Mouse (Mus musculus): Measurements from ENCODE around the gene Hoxa6. TPM values are rescaled to one million over a fixed set of nuclear protein-coding genes. Genes with fewer than 3 reads are reported as not detected.

Hoxa6 gene
- polyA plus RNA-seq, 1 experiment = not detected

DNA sequence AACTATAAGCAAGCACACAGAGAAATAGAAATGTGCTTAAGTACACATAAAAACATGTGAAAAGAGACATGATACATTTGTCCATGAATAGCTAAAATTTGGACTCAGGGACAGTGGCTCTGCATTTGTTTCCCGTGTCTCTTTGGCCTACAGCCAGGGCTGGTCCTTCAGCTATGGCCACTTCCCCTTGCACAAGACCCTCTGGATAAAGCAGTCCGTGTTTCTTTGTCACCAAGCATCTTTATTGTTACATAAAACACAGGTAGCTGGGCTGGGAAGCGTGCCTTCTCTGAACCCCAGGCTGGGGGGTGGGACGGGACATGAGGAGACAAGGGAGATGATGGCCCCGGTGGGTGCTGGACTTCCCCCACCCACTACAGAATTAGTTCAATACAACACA lies 5.7 kb upstream of the Hoxa6 start:
- WGBS = 58% methylated on average over 5 of the region's 5 CpGs
- Histone ChIP-seq H3K27ac (ENCODE audit: insufficient read depth, low read length) (no peak overlapping the region), H3K36me3 (ENCODE audit: control insufficient read depth, insufficient read depth, low read length) (no peaks in the 10 kb centered on the region), H3K27me3 (ENCODE audit: control insufficient read depth, insufficient read depth, low read length) (peaks cover 46% of the 10 kb centered on the region), H3K4me1 (ENCODE audit: control insufficient read depth, insufficient read depth, insufficient read length) (peaks cover 15% of the 10 kb centered on the region), H3K4me3 (ENCODE audit: extremely low read depth, insufficient read depth, insufficient read length) (no peak overlapping the region)
- DNase-seq (ENCODE audit: low read depth in 1 of 2, low spot score in 2 of 2) = no peak
- TF ChIP-seq CTCF (IDR thresholded peaks at IDR 0.05; ENCODE audit: extremely low read depth, insufficient read depth, insufficient read length, insufficient replicate concordance) (no peak), POLR2A (IDR thresholded peaks at IDR 0.05; ENCODE audit: low read depth, low read length) (no peak)

DNA sequence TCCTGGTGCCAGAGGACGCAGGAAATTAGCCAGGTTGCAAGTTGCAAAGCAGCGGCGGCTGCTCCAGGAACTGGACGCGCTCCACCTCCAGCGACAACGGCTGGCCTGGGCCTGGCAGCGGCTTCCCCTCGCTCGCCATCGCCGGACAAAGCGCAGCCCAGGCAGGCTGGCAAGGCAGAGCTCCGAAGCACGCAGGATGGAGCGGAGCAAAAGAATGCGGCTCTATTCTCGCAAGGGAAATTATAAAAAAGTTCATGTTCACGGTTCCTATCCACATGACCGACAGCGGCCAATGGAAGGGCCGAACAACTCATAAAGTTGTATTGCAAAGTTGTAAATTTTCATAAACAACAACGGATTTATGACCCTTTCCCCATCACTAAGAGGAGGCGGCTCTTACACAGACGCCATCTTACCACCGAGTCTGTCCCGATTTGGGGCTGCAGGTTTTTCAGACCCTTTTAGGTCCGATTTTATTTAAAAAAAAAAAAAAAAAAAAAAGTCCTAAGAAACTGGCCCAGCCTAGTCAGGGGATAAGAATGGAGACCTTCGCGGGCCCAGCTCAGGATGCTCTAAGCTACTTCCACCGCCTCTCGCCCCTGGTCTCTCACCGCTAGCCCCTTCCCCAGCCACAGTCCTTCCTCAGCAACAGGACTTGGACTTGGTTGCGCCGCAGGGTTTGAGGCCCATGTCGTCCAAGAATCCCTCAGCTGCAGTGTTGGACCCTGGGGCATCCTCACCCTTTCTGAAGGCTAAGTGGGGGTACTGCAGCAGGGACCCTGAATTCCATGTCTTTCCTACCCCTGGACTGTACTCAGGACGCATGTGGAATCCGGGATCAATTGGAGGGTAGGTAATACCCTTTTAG lies 4.8 kb upstream of the Hoxa6 start, which contains the start of the genes Hoxa3 and Gm28308:
Gene Hoxa3 (minus strand): TSS at position 218 of the 868 bp plus-strand sequence.
Gene Gm28308 (minus strand): TSS at position 221 of the 868 bp plus-strand sequence.
- H3K4me3 ChIP-seq (ENCODE audit: extremely low read depth, insufficient read depth, insufficient read length) = peak within 1 kb of the TSS; percentile 54
- no peak for DNase-seq (ENCODE audit: low read depth in 1 of 2, low spot score in 2 of 2)
- no peaks in the 10 kb centered on the region for H3K36me3 ChIP-seq (ENCODE audit: control insufficient read depth, insufficient read depth, low read length)
- H3K4me1 ChIP-seq (ENCODE audit: control insufficient read depth, insufficient read depth, insufficient read length) = peaks cover 15% of the 10 kb centered on the region
- TF ChIP-seq CTCF (IDR thresholded peaks at IDR 0.05; ENCODE audit: extremely low read depth, insufficient read depth, insufficient read length, insufficient replicate concordance) (no peak), POLR2A (IDR thresholded peaks at IDR 0.05; ENCODE audit: low read depth, low read length) (no peak)
- 4% methylated on average over 38 of the region's 38 CpGs for WGBS
- peaks cover 40% of the 10 kb centered on the region for H3K27me3 ChIP-seq (ENCODE audit: control insufficient read depth, insufficient read depth, low read length)
- no peak within 1 kb of the TSS for H3K27ac ChIP-seq (ENCODE audit: insufficient read depth, low read length)

DNA sequence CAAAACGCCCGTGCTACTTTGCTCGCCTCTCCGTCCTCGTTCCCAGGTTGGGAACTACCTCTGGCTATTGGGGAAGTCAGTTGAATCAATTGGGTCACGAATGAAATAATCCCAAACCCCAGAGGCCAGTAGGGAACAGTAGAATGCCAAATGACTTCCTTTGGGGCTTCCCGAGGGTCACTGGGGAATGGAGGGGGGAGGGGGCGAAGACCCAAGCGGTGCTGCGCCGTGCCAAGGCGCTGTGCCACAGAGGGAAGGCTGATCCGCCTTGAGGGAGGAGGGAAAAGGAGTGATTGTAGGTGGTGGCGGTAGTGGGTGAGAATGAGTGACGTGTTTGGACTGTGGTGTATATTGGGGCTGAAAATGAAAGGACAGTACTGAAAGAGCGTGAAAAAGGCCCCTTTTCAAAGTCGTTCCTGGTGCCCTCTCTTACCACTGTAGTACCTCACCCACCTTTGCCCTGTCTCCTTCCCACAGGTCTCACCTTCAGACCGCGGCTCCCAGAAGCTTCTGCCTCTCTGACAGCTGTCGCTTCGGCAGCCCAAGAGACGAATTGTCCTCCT lies 4.1 kb upstream of the Hoxa6 start:
- Histone ChIP-seq H3K36me3 (ENCODE audit: control insufficient read depth, insufficient read depth, low read length) (no peaks in the 10 kb centered on the region), H3K27me3 (ENCODE audit: control insufficient read depth, insufficient read depth, low read length) (peaks cover 33% of the 10 kb centered on the region), H3K4me3 (ENCODE audit: extremely low read depth, insufficient read depth, insufficient read length) (peak overlapping the region; percentile 54), H3K4me1 (ENCODE audit: control insufficient read depth, insufficient read depth, insufficient read length) (peaks cover 12% of the 10 kb centered on the region), H3K27ac (ENCODE audit: insufficient read depth, low read length) (no peak overlapping the region)
- TF ChIP-seq CTCF (IDR thresholded peaks at IDR 0.05; ENCODE audit: extremely low read depth, insufficient read depth, insufficient read length, insufficient replicate concordance) (no peak), POLR2A (IDR thresholded peaks at IDR 0.05; ENCODE audit: low read depth, low read length) (no peak)
- WGBS = 1% methylated on average over 22 of the region's 22 CpGs
- DNase-seq (ENCODE audit: low read depth in 1 of 2, low spot score in 2 of 2) = no peak

DNA sequence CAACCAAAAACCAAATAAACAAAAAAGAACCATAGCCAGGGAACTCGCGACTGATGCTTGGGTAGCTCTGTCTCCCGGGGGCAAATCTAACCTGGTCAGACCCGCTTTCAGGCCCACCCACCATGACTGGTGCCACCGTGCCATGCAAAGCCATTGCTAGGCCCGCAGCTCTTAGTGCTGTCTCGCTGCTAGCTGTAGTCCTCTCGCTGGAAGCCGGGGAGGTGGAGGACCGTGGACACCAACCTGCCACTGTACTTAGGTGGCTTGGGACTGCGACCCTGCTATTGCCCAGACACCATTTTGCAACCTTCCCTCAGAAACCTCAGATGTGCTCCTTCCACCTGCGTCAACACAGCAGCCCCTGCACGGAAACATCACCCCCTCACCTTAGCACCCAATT lies 3.4 kb upstream of the Hoxa6 start:
- WGBS = 2% methylated on average over 13 of the region's 13 CpGs
- Histone ChIP-seq H3K4me3 (ENCODE audit: extremely low read depth, insufficient read depth, insufficient read length) (peak overlapping the region; percentile 40; the same call in 1 of the 2 replicates), H3K27ac (ENCODE audit: insufficient read depth, low read length) (no peak overlapping the region), H3K27me3 (ENCODE audit: control insufficient read depth, insufficient read depth, low read length) (peaks cover 26% of the 10 kb centered on the region), H3K36me3 (ENCODE audit: control insufficient read depth, insufficient read depth, low read length) (no peaks in the 10 kb centered on the region), H3K4me1 (ENCODE audit: control insufficient read depth, insufficient read depth, insufficient read length) (peaks cover 7% of the 10 kb centered on the region)
- TF ChIP-seq POLR2A (IDR thresholded peaks at IDR 0.05; ENCODE audit: low read depth, low read length) (no peak), CTCF (IDR thresholded peaks at IDR 0.05; ENCODE audit: extremely low read depth, insufficient read depth, insufficient read length, insufficient replicate concordance) (no peak)
- DNase-seq (ENCODE audit: low read depth in 1 of 2, low spot score in 2 of 2) = no peak

DNA sequence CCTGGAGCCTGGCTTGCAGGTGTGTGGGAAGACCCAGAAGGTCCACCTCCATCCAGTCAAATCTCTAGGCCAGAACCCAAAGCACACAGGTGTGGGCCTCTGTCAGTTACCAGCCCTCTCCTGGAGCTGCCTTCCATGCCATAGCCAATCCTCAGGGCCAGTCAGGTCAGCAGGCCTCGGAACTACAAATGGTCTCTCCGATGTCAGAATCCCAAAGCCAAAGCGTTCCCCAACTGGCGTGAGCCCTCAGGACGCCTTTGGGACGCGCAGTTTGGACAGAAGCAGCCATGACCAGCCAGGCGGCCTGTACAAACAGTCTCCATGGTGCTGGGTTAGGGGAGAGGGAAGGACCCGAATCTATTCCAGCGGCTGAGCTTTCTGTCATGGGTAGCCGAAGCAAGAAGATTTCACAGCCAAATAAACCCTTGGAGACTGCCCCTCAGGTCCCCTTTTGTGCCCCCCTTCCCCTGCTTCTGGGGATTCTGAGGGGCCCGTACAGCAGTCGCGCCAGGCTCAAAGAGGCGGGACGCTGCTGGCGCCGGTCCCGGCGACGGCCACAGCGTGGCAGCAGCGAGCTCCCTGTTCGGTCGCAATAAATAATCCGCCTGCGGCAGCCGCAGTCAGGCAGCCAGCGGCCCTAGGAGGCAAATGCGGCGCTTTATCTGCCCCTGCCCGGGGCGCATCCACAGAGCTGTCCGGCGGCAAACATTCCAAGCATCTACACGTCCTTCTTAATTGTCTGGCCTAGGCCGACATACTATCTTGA lies 2.8 kb upstream of the Hoxa6 start:
- H3K36me3 ChIP-seq (ENCODE audit: control insufficient read depth, insufficient read depth, low read length) = no peaks in the 10 kb centered on the region
- H3K27me3 ChIP-seq (ENCODE audit: control insufficient read depth, insufficient read depth, low read length) = peaks cover 24% of the 10 kb centered on the region
- DNase-seq (ENCODE audit: low read depth in 1 of 2, low spot score in 2 of 2) = peak in 1 of 2 experiments; percentile 64
- no peak overlapping the region for H3K27ac ChIP-seq (ENCODE audit: insufficient read depth, low read length)
- TF ChIP-seq POLR2A (IDR thresholded peaks at IDR 0.05; ENCODE audit: low read depth, low read length) (no peak), CTCF (IDR thresholded peaks at IDR 0.05; ENCODE audit: extremely low read depth, insufficient read depth, insufficient read length, insufficient replicate concordance) (peak; percentile 76)
- H3K4me1 ChIP-seq (ENCODE audit: control insufficient read depth, insufficient read depth, insufficient read length) = peaks cover 3% of the 10 kb centered on the region
- WGBS = 3% methylated on average over 37 of the region's 37 CpGs
- H3K4me3 ChIP-seq (ENCODE audit: extremely low read depth, insufficient read depth, insufficient read length) = peak overlapping the region; percentile 40; the same call in 1 of the 2 replicates

DNA sequence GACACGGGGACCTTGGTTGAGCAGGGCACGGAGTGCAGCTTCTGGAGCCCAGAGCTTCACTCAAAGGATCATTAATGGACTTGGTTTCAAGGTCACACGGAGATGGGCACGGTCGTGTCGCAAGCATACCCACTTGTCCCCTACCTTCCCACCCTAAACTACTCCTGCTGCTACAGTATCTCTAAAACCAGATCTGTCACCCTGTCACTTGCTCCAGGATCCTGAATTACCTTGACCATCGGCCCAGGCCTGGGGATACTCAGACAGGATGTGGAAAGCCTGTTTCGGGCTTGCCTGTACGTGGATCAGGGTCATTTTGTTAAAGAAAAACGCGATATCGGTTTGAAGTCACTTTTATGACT lies 1.1 kb upstream of the Hoxa6 start:
- Histone ChIP-seq H3K27ac (ENCODE audit: insufficient read depth, low read length) (no peak overlapping the region), H3K4me1 (ENCODE audit: control insufficient read depth, insufficient read depth, insufficient read length) (peaks cover 3% of the 10 kb centered on the region), H3K27me3 (ENCODE audit: control insufficient read depth, insufficient read depth, low read length) (peaks cover 16% of the 10 kb centered on the region), H3K4me3 (ENCODE audit: extremely low read depth, insufficient read depth, insufficient read length) (no peak overlapping the region), H3K36me3 (ENCODE audit: control insufficient read depth, insufficient read depth, low read length) (no peaks in the 10 kb centered on the region)
- DNase-seq (ENCODE audit: low read depth in 1 of 2, low spot score in 2 of 2) = no peak
- WGBS = 51% methylated on average over 12 of the region's 12 CpGs
- TF ChIP-seq POLR2A (IDR thresholded peaks at IDR 0.05; ENCODE audit: low read depth, low read length) = no peak
- TF ChIP-seq CTCF (IDR thresholded peaks at IDR 0.05; ENCODE audit: extremely low read depth, insufficient read depth, insufficient read length, insufficient replicate concordance) = no peak

All from spleen, adult 2 months (tissue).